Mouse (Mus musculus): ENCODE measurements around the gene Mpzl3. TPM values are rescaled to one million over a fixed set of nuclear protein-coding genes. Genes with fewer than 3 reads are reported as not detected.
A peak's percentile ranks its signal among the peaks of the same experiment; 100 is the strongest.

Gene Mpzl3
- polyA plus RNA-seq, 1 experiment from 2014 or later: 1.7 TPM

- Histone ChIP-seq H3K4me3 (ENCODE audit: low read depth, low read length) (no peak within 1 kb of the TSS), H3K9me3 (replicated peaks; ENCODE audit: control insufficient read depth, low read length) (no peaks in the 10 kb centered on the region), H3K9ac (ENCODE audit: low read depth, low read length) (no peak within 1 kb of the TSS), H3K4me1 (ENCODE audit: control insufficient read depth, insufficient read depth, low read length) (peaks cover 10% of the 10 kb centered on the region), H3K27ac (ENCODE audit: low read depth, low read length) (no peak within 1 kb of the TSS), H3K36me3 (ENCODE audit: control insufficient read depth, insufficient read depth, low read length) (no peaks in the 10 kb centered on the region), H3K27me3 (ENCODE audit: control insufficient read depth, insufficient read depth, low read length) (peaks cover 52% of the 10 kb centered on the region), H3K4me2 (no peak within 1 kb of the TSS; the same call in none of the 2 replicates)
- no peak for ATAC-seq (replicated peaks; ENCODE audit: insufficient number of reproducible peaks, low FRiP score, low TSS enrichment)
- WGBS (ENCODE audit: insufficient replicate concordance): 52% methylated on average over 5 of the region's 5 CpGs
Observed at GRCm38 (mm10) chr9:45039499-45039898, 15.5 kb upstream of the Mpzl3 start, which contains the start of gene Mpzl2. Mpzl2 (plus strand) TSS chr9:45039799.

- H3K4me3 ChIP-seq (ENCODE audit: low read depth, low read length): no peak overlapping the region
- H3K36me3 ChIP-seq (ENCODE audit: control insufficient read depth, insufficient read depth, low read length): no peaks in the 10 kb centered on the region
- H3K9ac ChIP-seq (ENCODE audit: low read depth, low read length): no peak overlapping the region
- no peak for ATAC-seq (replicated peaks; ENCODE audit: insufficient number of reproducible peaks, low FRiP score, low TSS enrichment)
- peaks cover 10% of the 10 kb centered on the region for H3K4me1 ChIP-seq (ENCODE audit: control insufficient read depth, insufficient read depth, low read length)
- WGBS (ENCODE audit: insufficient replicate concordance): 15% methylated on average over 14 of the region's 14 CpGs
- peaks cover 57% of the 10 kb centered on the region for H3K27me3 ChIP-seq (ENCODE audit: control insufficient read depth, insufficient read depth, low read length)
- no peak overlapping the region; the same call in none of the 2 replicates for H3K4me2 ChIP-seq
- H3K27ac ChIP-seq (ENCODE audit: low read depth, low read length): no peak overlapping the region
- H3K9me3 ChIP-seq (replicated peaks; ENCODE audit: control insufficient read depth, low read length): no peaks in the 10 kb centered on the region
Observed at GRCm38 (mm10) chr9:45040066-45040845, 14.7 kb upstream of the Mpzl3 start.

GRCm38 (mm10) chr9:45041131-45041838 lies 13.7 kb upstream of the Mpzl3 start:
- Histone ChIP-seq H3K27me3 (ENCODE audit: control insufficient read depth, insufficient read depth, low read length) (peaks cover 57% of the 10 kb centered on the region), H3K27ac (ENCODE audit: low read depth, low read length) (no peak overlapping the region), H3K36me3 (ENCODE audit: control insufficient read depth, insufficient read depth, low read length) (no peaks in the 10 kb centered on the region), H3K4me3 (ENCODE audit: low read depth, low read length) (no peak overlapping the region), H3K4me2 (no peak overlapping the region; the same call in 1 of the 2 replicates), H3K9me3 (replicated peaks; ENCODE audit: control insufficient read depth, low read length) (no peaks in the 10 kb centered on the region), H3K4me1 (ENCODE audit: control insufficient read depth, insufficient read depth, low read length) (peaks cover 10% of the 10 kb centered on the region), H3K9ac (ENCODE audit: low read depth, low read length) (no peak overlapping the region)
- WGBS (ENCODE audit: insufficient replicate concordance): 35% methylated on average over 17 of the region's 17 CpGs
- no peak for ATAC-seq (replicated peaks; ENCODE audit: insufficient number of reproducible peaks, low FRiP score, low TSS enrichment)

DNA sequence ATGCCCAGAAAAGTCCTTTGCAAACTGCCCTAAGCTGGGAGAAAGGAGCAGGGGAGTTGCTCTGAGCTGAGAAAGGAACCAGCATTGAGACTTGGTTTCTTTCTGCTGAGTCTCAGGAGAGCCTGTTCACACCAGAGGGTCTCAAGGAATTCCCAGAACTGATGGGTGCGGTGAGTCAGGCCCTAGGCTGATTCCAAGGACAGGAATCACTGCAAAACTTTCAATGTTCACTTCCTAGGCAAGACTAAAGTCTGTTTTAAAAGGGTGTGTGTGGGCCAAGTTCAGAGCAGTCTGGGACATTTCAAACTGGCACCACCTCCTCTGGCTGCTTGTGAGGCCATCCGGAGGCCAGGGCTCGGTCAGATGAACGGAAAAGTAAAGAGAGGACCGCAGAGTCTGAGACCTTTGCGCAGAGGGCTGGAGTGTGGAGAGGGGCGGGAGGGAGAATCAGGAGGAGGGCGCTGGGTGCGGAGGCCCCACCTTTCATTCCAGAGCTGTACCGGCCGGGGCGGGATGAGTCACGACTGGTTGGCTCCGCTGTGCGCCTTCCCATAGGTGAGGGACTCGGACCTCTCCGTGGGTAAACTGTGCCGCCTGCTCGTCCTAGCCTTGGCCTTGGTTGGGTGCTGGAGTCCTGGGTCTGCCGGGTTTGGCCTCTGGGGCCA lies 12.8 kb upstream of the Mpzl3 start:
- Histone ChIP-seq H3K4me3 (ENCODE audit: low read depth, low read length) (peak overlapping the region; percentile 21), H3K9ac (ENCODE audit: low read depth, low read length) (no peak overlapping the region), H3K27me3 (ENCODE audit: control insufficient read depth, insufficient read depth, low read length) (peaks cover 57% of the 10 kb centered on the region), H3K4me1 (ENCODE audit: control insufficient read depth, insufficient read depth, low read length) (peaks cover 10% of the 10 kb centered on the region), H3K36me3 (ENCODE audit: control insufficient read depth, insufficient read depth, low read length) (no peaks in the 10 kb centered on the region), H3K4me2 (peak overlapping the region; percentile 60), H3K9me3 (replicated peaks; ENCODE audit: control insufficient read depth, low read length) (no peaks in the 10 kb centered on the region), H3K27ac (ENCODE audit: low read depth, low read length) (no peak overlapping the region)
- no peak for ATAC-seq (replicated peaks; ENCODE audit: insufficient number of reproducible peaks, low FRiP score, low TSS enrichment)
- 2% methylated on average over 20 of the region's 20 CpGs for WGBS (ENCODE audit: insufficient replicate concordance)

DNA sequence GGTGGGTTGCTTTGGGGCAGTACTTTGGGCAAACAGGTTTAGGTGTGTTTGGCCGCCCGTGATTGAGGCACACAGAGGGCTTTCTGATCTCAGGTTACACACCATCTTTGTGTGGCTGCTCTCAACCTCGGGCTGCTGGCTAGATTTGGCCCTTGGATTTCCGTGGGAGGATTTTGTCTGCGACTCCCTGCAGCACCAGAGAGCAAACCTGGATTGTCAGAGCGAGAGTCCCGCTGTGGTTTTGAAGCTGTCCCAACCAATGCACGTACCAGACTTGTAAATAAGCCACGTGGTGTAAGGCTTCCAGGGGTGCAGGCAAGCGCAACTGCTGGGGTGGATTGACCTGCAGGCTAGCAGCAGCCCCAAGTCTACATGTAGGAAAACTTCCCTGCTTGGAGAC lies 12.0 kb upstream of the Mpzl3 start:
- Histone ChIP-seq H3K4me3 (ENCODE audit: low read depth, low read length) (peak overlapping the region; percentile 21; the same call in 1 of the 2 replicates), H3K27ac (ENCODE audit: low read depth, low read length) (no peak overlapping the region), H3K9me3 (replicated peaks; ENCODE audit: control insufficient read depth, low read length) (no peaks in the 10 kb centered on the region), H3K4me2 (peak overlapping the region; percentile 60), H3K4me1 (ENCODE audit: control insufficient read depth, insufficient read depth, low read length) (peaks cover 10% of the 10 kb centered on the region), H3K9ac (ENCODE audit: low read depth, low read length) (no peak overlapping the region), H3K27me3 (ENCODE audit: control insufficient read depth, insufficient read depth, low read length) (peaks cover 57% of the 10 kb centered on the region), H3K36me3 (ENCODE audit: control insufficient read depth, insufficient read depth, low read length) (no peaks in the 10 kb centered on the region)
- under 1% methylated on average over 10 of the region's 10 CpGs for WGBS (ENCODE audit: insufficient replicate concordance)
- no peak for ATAC-seq (replicated peaks; ENCODE audit: insufficient number of reproducible peaks, low FRiP score, low TSS enrichment)

DNA sequence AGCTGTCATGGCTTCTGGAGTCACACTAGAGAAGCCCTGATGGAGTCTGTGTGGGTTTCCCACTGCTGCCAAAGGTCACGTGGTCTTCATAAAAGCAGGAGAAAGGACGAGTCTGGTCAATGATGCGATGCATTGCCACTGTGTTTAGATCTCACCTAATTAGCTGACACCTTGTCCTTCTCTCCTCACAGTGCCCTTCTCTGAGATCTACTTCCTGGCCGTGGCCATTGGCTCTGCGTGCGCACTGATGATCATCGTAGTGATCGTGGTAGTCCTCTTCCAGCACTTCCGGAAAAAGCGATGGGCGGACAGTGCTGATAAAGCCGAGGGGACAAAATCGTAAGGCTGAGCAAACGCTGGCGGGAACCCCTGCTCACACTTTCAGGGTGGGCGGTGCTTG lies 8.0 kb upstream of the Mpzl3 start:
- Histone ChIP-seq H3K9ac (ENCODE audit: low read depth, low read length) (no peak overlapping the region), H3K27me3 (ENCODE audit: control insufficient read depth, insufficient read depth, low read length) (peaks cover 31% of the 10 kb centered on the region), H3K4me3 (ENCODE audit: low read depth, low read length) (no peak overlapping the region), H3K4me2 (no peak overlapping the region), H3K36me3 (ENCODE audit: control insufficient read depth, insufficient read depth, low read length) (no peaks in the 10 kb centered on the region), H3K27ac (ENCODE audit: low read depth, low read length) (no peak overlapping the region), H3K4me1 (ENCODE audit: control insufficient read depth, insufficient read depth, low read length) (peaks cover 9% of the 10 kb centered on the region), H3K9me3 (replicated peaks; ENCODE audit: control insufficient read depth, low read length) (no peaks in the 10 kb centered on the region)
- WGBS (ENCODE audit: insufficient replicate concordance): 79% methylated on average over 16 of the region's 16 CpGs
- ATAC-seq (replicated peaks; ENCODE audit: insufficient number of reproducible peaks, low FRiP score, low TSS enrichment): no peak

- Histone ChIP-seq H3K4me1 (ENCODE audit: control insufficient read depth, insufficient read depth, low read length) (no peaks in the 10 kb centered on the region), H3K27ac (ENCODE audit: low read depth, low read length) (no peak overlapping the region), H3K4me3 (ENCODE audit: low read depth, low read length) (no peak overlapping the region), H3K9ac (ENCODE audit: low read depth, low read length) (no peak overlapping the region), H3K9me3 (replicated peaks; ENCODE audit: control insufficient read depth, low read length) (no peaks in the 10 kb centered on the region), H3K36me3 (ENCODE audit: control insufficient read depth, insufficient read depth, low read length) (no peaks in the 10 kb centered on the region), H3K4me2 (no peak overlapping the region), H3K27me3 (ENCODE audit: control insufficient read depth, insufficient read depth, low read length) (peaks cover 19% of the 10 kb centered on the region)
- 19% methylated on average over 4 of the region's 4 CpGs for WGBS (ENCODE audit: insufficient replicate concordance)
- no peak for ATAC-seq (replicated peaks; ENCODE audit: insufficient number of reproducible peaks, low FRiP score, low TSS enrichment)
Observed at GRCm38 (mm10) chr9:45048511-45048910, 6.5 kb upstream of the Mpzl3 start.

- WGBS (ENCODE audit: insufficient replicate concordance): 72% methylated on average over 1 of the region's 1 CpGs
Observed at GRCm38 (mm10) chr9:45049731-45050130, 5.3 kb upstream of the Mpzl3 start.

More at GRCm38 (mm10) chr9:45049731-45050130, 5.3 kb upstream of the Mpzl3 start:
- Histone ChIP-seq H3K27me3 (ENCODE audit: control insufficient read depth, insufficient read depth, low read length) (peaks cover 12% of the 10 kb centered on the region), H3K9me3 (replicated peaks; ENCODE audit: control insufficient read depth, low read length) (no peaks in the 10 kb centered on the region), H3K4me3 (ENCODE audit: low read depth, low read length) (no peak overlapping the region), H3K9ac (ENCODE audit: low read depth, low read length) (no peak overlapping the region), H3K4me2 (no peak overlapping the region), H3K36me3 (ENCODE audit: control insufficient read depth, insufficient read depth, low read length) (no peaks in the 10 kb centered on the region), H3K27ac (ENCODE audit: low read depth, low read length) (no peak overlapping the region), H3K4me1 (ENCODE audit: control insufficient read depth, insufficient read depth, low read length) (no peaks in the 10 kb centered on the region)
- no peak for ATAC-seq (replicated peaks; ENCODE audit: insufficient number of reproducible peaks, low FRiP score, low TSS enrichment)
